Mouse (Mus musculus) ovary, postnatal 10 days (tissue): ENCODE measurements around the gene D930048N14Rik.

Experiments
- DNase-seq: peaks from one replicate; pipeline ENCODE4 v3.0.0; 2022; ENCODE audit warnings: low spot score

D930048N14Rik gene

GRCm38 (mm10) chr11:51703379-51703998, 52.7 kb downstream of the D930048N14Rik start:
- no peak for DNase-seq

DNA sequence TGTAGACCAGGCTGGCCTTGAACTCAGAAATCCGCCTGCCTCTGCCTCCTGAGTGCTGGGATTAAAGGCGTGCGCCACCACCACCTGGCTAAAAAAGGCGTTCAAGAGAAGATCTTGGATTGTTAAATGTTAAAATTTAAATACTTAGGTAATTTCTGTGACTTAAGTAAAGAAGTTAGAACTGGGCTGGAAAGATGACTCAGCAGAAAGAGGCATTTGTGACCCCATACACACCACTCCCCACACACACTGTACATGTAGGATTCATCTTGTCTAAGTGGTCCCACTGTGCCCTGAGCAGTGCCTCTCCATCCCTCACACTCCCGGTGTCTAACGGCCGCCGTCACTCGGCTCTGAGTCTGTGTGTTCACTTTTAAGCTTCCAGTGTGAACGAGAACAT, 55.7 kb downstream of the D930048N14Rik start:
- no peak for DNase-seq

- DNase-seq = no peak
Observed at GRCm38 (mm10) chr11:51707080-51707479, 56.3 kb downstream of the D930048N14Rik start.
